In genomic region chr4:119614078-119614477, GRCm38 (mm10) we compare ENCODE assay signal across 22 mouse cellular contexts. TPM values are rescaled to one million over a fixed set of nuclear protein-coding genes. Genes with fewer than 3 reads are reported as not detected.
A peak's percentile ranks its signal among the peaks of the same experiment; 100 is the strongest.
DNase-seq lines count a peak whose midpoint lies in the region; ATAC-seq and TF ChIP-seq lines count a peak whose summit lies in the region.
"Had no signal": no experiment of that assay in that cellular context is flagged by ENCODE, and none has a peak within 500 bp of the region (broad histone marks: within the 10 kb centered on the region; RNA-seq: fewer than 3 reads in every experiment).

No protein-coding gene starts in this region.

- TF ChIP-seq CTCF in brain, embryonic 14.5 days (IDR thresholded peaks at IDR 0.05; ENCODE audit: borderline replicate concordance, extremely low read depth, insufficient read depth, insufficient read length), result no peak
- no peak for TF ChIP-seq CTCF in midbrain, postnatal 0 days (IDR thresholded peaks at IDR 0.05)

- H3K27ac ChIP-seq in forebrain, embryonic 13.5 days, result peak overlapping the region; percentile 7; the same call in 1 of the 2 replicates
- H3K27ac ChIP-seq in forebrain, embryonic 15.5 days (replicated peaks), result no peak overlapping the region
- peak overlapping the region; percentile 9; the same call in 1 of the 2 replicates for H3K27ac ChIP-seq in liver, embryonic 13.5 days
- no peak overlapping the region for H3K27ac ChIP-seq in liver, embryonic 12.5 days
- peak overlapping the region; percentile 2; the same call in 1 of the 2 replicates for H3K27ac ChIP-seq in midbrain, postnatal 0 days (ENCODE audit: low read depth, low read length)
- H3K27ac ChIP-seq: gastrocnemius, adult 2 months; kidney, postnatal 0 days; stomach, embryonic 15.5 days had no signal

- no peak for DNase-seq in liver, embryonic 13.5 days
- peak; percentile 8 for DNase-seq in brain, embryonic 14.5 days (ENCODE audit: low read depth)
- DNase-seq in midbrain, postnatal 0 days (ENCODE audit: low spot score), result no peak
- no peak for DNase-seq in embryo, embryonic 10 days (ENCODE audit: low spot score)
- DNase-seq in kidney, postnatal 14 days, result no peak
- DNase-seq: adrenal gland, postnatal 36 days; B cell, adult 2 months; gastrocnemius, adult 2 months; layer of hippocampus, adult 9-11 months; left cerebral cortex, postnatal 4 days; lung, adult 18-20 months; retina, postnatal 1 day had no signal

- no peak for TF ChIP-seq POLR2A in brain, embryonic 14.5 days (IDR thresholded peaks at IDR 0.05; ENCODE audit: borderline replicate concordance, extremely low read depth, insufficient read depth, insufficient read length, poor library complexity, severe bottlenecking)

- no peak overlapping the region for H3K4me2 ChIP-seq in forebrain, embryonic 13.5 days
- H3K4me2 ChIP-seq in forebrain, embryonic 15.5 days (replicated peaks), result no peak overlapping the region
- no peak overlapping the region for H3K4me2 ChIP-seq in liver, embryonic 13.5 days
- H3K4me2 ChIP-seq in liver, embryonic 12.5 days, result no peak overlapping the region
- H3K4me2 ChIP-seq in midbrain, postnatal 0 days (ENCODE audit: low read depth, low read length, poor library complexity, severe bottlenecking), result no peak overlapping the region
- H3K4me2 ChIP-seq: stomach, embryonic 15.5 days had no signal

- H3K9ac ChIP-seq in forebrain, embryonic 13.5 days, result no peak overlapping the region
- no peak overlapping the region for H3K9ac ChIP-seq in forebrain, embryonic 15.5 days (replicated peaks)
- no peak overlapping the region for H3K9ac ChIP-seq in liver, embryonic 13.5 days
- no peak overlapping the region for H3K9ac ChIP-seq in liver, embryonic 12.5 days
- H3K9ac ChIP-seq in midbrain, postnatal 0 days (replicated peaks; ENCODE audit: low read length, poor library complexity, severe bottlenecking), result no peak overlapping the region
- H3K9ac ChIP-seq: stomach, embryonic 15.5 days had no signal

- peaks cover 8% of the 10 kb centered on the region; the same call in 1 of the 2 replicates for H3K36me3 ChIP-seq in forebrain, embryonic 13.5 days (ENCODE audit: poor library complexity, severe bottlenecking)
- H3K36me3 ChIP-seq in forebrain, embryonic 15.5 days, result peaks cover 3% of the 10 kb centered on the region; the same call in 1 of the 2 replicates
- H3K36me3 ChIP-seq in liver, embryonic 13.5 days, result no peaks in the 10 kb centered on the region; the same call in 1 of the 2 replicates
- H3K36me3 ChIP-seq in liver, embryonic 12.5 days, result peaks cover 21% of the 10 kb centered on the region
- no peaks in the 10 kb centered on the region for H3K36me3 ChIP-seq in midbrain, postnatal 0 days (ENCODE audit: insufficient read depth, low read length)
- H3K36me3 ChIP-seq: stomach, embryonic 15.5 days had no signal

- no peak for ATAC-seq in forebrain, embryonic 13.5 days
- no peak for ATAC-seq in forebrain, embryonic 15.5 days (replicated peaks)
- no peak for ATAC-seq in liver, embryonic 13.5 days (ENCODE audit: low read depth)
- no peak for ATAC-seq in liver, embryonic 12.5 days
- no peak for ATAC-seq in midbrain, postnatal 0 days (ENCODE audit: low FRiP score)
- ATAC-seq: forebrain, embryonic 16.5 days had no signal

- 45% methylated on average over 1 of the region's 1 CpGs for WGBS in forebrain, embryonic 13.5 days
- WGBS in forebrain, embryonic 15.5 days, result 42% methylated on average over 1 of the region's 1 CpGs
- 45% methylated on average over 1 of the region's 1 CpGs for WGBS in liver, embryonic 13.5 days (ENCODE audit: insufficient replicate concordance)
- WGBS in liver, embryonic 12.5 days (ENCODE audit: insufficient replicate concordance), result 63% methylated on average over 1 of the region's 1 CpGs
- WGBS in midbrain, postnatal 0 days, result 68% methylated on average over 1 of the region's 1 CpGs

- no peak overlapping the region for H3K4me3 ChIP-seq in forebrain, embryonic 13.5 days
- no peak overlapping the region for H3K4me3 ChIP-seq in forebrain, embryonic 15.5 days
- H3K4me3 ChIP-seq in liver, embryonic 13.5 days (replicated peaks), result no peak overlapping the region
- no peak overlapping the region for H3K4me3 ChIP-seq in liver, embryonic 12.5 days
- H3K4me3 ChIP-seq in midbrain, postnatal 0 days (ENCODE audit: low read depth, low read length), result no peak overlapping the region
- H3K4me3 ChIP-seq: gastrocnemius, adult 2 months; megakaryocyte, embryonic 14.5 days; stomach, embryonic 15.5 days had no signal

- H3K4me1 ChIP-seq in forebrain, embryonic 13.5 days, result peaks cover 10% of the 10 kb centered on the region; the same call in 1 of the 2 replicates
- H3K4me1 ChIP-seq in forebrain, embryonic 15.5 days, result peaks cover 7% of the 10 kb centered on the region
- peaks cover 20% of the 10 kb centered on the region for H3K4me1 ChIP-seq in liver, embryonic 13.5 days (replicated peaks)
- peaks cover 19% of the 10 kb centered on the region for H3K4me1 ChIP-seq in liver, embryonic 12.5 days
- H3K4me1 ChIP-seq in midbrain, postnatal 0 days (ENCODE audit: insufficient read depth, low read length), result no peaks in the 10 kb centered on the region; the same call in 1 of the 2 replicates
- H3K4me1 ChIP-seq: stomach, embryonic 15.5 days had no signal

- no peaks in the 10 kb centered on the region for H3K27me3 ChIP-seq in forebrain, embryonic 13.5 days
- H3K27me3 ChIP-seq in forebrain, embryonic 15.5 days, result no peaks in the 10 kb centered on the region
- H3K27me3 ChIP-seq in liver, embryonic 13.5 days, result no peaks in the 10 kb centered on the region
- H3K27me3 ChIP-seq in liver, embryonic 12.5 days (replicated peaks), result no peaks in the 10 kb centered on the region
- no peaks in the 10 kb centered on the region for H3K27me3 ChIP-seq in midbrain, postnatal 0 days (ENCODE audit: insufficient read depth, low read length)
- H3K27me3 ChIP-seq: megakaryocyte, embryonic 14.5 days; stomach, embryonic 15.5 days had no signal

- H3K9me3 ChIP-seq in forebrain, embryonic 13.5 days (replicated peaks), result no peaks in the 10 kb centered on the region
- H3K9me3 ChIP-seq in forebrain, embryonic 15.5 days, result no peaks in the 10 kb centered on the region
- H3K9me3 ChIP-seq in liver, embryonic 13.5 days (replicated peaks), result no peaks in the 10 kb centered on the region
- no peaks in the 10 kb centered on the region for H3K9me3 ChIP-seq in liver, embryonic 12.5 days (replicated peaks)
- no peaks in the 10 kb centered on the region for H3K9me3 ChIP-seq in midbrain, postnatal 0 days (ENCODE audit: low read length)
- H3K9me3 ChIP-seq: G1E; megakaryocyte, embryonic 14.5 days; stomach, embryonic 15.5 days had no signal

RNA-seq across cellular contexts. Expression of gene Guca2a, which starts 23.4 kb away (rescaled TPM):
- not detected in 2 replicates for polyA plus RNA-seq in forebrain, embryonic 13.5 days (2015; fragmentation: Nextera tagmentation; extraction: Ambion mirVana)
- polyA plus RNA-seq in forebrain, embryonic 15.5 days (2015; fragmentation: Nextera tagmentation; extraction: Ambion mirVana), result not detected in 2 replicates
- polyA plus RNA-seq in liver, embryonic 13.5 days (2015; fragmentation: Nextera tagmentation; extraction: Ambion mirVana), result 0.20 TPM in 1 of 2 replicates, not detected in the other
- polyA plus RNA-seq in liver, embryonic 12.5 days (2016; fragmentation: Nextera tagmentation; extraction: Ambion mirVana), result not detected in 2 replicates
- polyA plus RNA-seq in brain, embryonic 14.5 days (2012; rRNA removed), result 0.16 TPM in 1 of 2 replicates, not detected in the other
- total RNA-seq in midbrain, postnatal 0 days (2014; rRNA removed), result not detected in 2 replicates
- polyA plus RNA-seq in midbrain, postnatal 0 days (2015; fragmentation: Nextera tagmentation; extraction: Ambion mirVana), result not detected in 2 replicates
- total RNA-seq: adrenal gland, postnatal 36 days; G1E; gastrocnemius, adult 2 months; left cerebral cortex, postnatal 4 days had no signal
- polyA plus RNA-seq: embryonic facial prominence, embryonic 14.5 days; forebrain, embryonic 16.5 days; G1E; neural tube, embryonic 11.5 days had no signal

RNA-seq across cellular contexts. Expression of gene Guca2b, which starts 44.7 kb away (rescaled TPM):
- polyA plus RNA-seq in forebrain, embryonic 13.5 days (2015; fragmentation: Nextera tagmentation; extraction: Ambion mirVana), result not detected in 2 replicates
- not detected in 2 replicates for polyA plus RNA-seq in forebrain, embryonic 15.5 days (2015; fragmentation: Nextera tagmentation; extraction: Ambion mirVana)
- polyA plus RNA-seq in liver, embryonic 13.5 days (2015; fragmentation: Nextera tagmentation; extraction: Ambion mirVana), result not detected in 2 replicates
- polyA plus RNA-seq in liver, embryonic 12.5 days (2016; fragmentation: Nextera tagmentation; extraction: Ambion mirVana), result 0.29 TPM in 1 of 2 replicates, not detected in the other
- 2.5 TPM in 1 of 2 replicates, not detected in the other for polyA plus RNA-seq in brain, embryonic 14.5 days (2012; rRNA removed)
- total RNA-seq in midbrain, postnatal 0 days (2014; rRNA removed), result not detected in 2 replicates
- polyA plus RNA-seq in midbrain, postnatal 0 days (2015; fragmentation: Nextera tagmentation; extraction: Ambion mirVana), result not detected in 2 replicates
- total RNA-seq: adrenal gland, postnatal 36 days; gastrocnemius, adult 2 months; left cerebral cortex, postnatal 4 days had no signal
- polyA plus RNA-seq: embryonic facial prominence, embryonic 14.5 days; forebrain, embryonic 16.5 days; G1E; neural tube, embryonic 11.5 days had no signal

Comparison
In these comparisons a context has a peak if more than half of its experiments do, and no peak if none do; other contexts are left out.
1. H3K27ac ChIP-seq: peak in forebrain, embryonic 13.5 days (single experiment), liver, embryonic 13.5 days (single experiment) and midbrain, postnatal 0 days (single experiment); none in forebrain, embryonic 15.5 days (single experiment) and liver, embryonic 12.5 days (single experiment).